Mouse (Mus musculus): ENCODE measurements at regions not wholly inside any gene's neighbourhood (a gene's known extent, or its start where the extent isn't known, plus 50 kb on each side); places are given as distances from the start of the nearest gene placed in this dataset.
A peak's percentile ranks its signal among the peaks of the same experiment; 100 is the strongest.

DNA sequence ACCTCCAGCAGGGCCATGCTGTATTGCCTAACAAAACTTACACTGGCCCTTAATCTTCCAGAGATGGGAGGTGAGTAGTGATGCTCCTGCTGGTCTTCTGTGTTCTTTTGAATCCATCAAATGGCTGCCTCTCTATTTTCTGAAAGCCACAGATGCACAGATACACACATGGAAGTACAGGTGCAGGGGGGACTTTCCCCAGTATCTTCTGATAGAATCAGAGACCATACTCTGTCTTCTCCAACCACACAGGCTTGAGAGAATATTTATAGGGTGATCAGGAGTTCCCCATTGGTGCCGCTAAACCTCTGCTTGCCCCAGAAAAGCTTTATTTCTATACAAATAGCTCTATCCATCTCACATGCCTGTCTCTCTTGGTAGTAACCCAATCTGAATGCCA is 133.5 kb upstream of the Tbl1xr1 start:
- DNase-seq: no peak

DNA sequence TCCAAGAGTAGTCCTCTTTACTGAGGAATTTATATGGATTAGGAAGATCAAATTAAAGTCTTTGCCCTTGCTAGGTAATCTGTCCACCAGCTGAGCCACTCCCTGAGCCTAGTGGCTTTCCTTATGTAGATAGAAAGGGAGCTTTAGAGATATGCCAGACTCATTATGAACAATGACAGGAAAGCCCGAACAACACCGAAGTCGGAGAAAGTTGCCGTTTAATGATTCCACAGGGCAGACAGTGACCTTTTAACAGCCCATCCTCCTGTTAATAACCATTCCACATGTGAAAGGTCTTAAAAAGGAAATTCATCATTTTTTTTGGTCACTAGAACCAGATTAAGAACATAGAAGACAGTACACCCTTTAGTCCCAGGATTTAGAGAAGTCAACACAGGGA is 130.7 kb upstream of the Tbl1xr1 start:
- DNase-seq: no peak

DNA sequence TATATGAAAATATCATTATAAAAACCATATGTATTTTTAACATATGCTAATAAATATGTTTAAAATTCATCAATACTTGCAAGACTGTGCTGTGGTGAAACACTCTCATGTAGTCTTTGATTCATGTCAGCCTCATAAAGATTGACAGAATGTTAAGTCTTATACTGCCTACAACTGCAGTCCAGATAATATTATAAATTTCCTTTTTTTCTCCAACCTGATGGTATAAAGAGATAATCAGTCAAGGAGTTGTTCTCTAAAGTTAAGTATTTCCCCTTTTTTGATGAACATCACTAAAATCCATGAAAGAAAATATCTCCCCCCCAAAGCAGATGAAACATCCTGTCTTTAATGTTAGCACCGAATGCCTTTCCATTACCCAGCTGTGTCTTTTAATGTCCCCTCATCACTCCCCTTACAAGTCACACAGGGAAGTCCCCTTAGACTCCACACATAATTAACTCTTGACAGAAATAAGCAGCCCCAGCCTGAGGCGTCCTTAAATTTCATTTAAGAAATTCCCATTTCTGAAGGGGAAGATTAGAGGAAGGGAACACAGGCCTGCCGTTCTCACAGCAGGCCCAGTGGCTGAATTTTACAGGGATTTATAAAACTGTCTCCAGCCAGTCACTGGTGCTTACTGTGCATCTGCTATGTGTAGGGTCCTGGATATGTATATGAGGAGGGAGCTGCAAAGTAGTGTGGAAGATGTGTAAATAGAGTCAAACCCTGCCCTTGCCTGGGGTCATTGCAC is 129.0 kb upstream of the Tbl1xr1 start:
- DNase-seq: no peak

DNA sequence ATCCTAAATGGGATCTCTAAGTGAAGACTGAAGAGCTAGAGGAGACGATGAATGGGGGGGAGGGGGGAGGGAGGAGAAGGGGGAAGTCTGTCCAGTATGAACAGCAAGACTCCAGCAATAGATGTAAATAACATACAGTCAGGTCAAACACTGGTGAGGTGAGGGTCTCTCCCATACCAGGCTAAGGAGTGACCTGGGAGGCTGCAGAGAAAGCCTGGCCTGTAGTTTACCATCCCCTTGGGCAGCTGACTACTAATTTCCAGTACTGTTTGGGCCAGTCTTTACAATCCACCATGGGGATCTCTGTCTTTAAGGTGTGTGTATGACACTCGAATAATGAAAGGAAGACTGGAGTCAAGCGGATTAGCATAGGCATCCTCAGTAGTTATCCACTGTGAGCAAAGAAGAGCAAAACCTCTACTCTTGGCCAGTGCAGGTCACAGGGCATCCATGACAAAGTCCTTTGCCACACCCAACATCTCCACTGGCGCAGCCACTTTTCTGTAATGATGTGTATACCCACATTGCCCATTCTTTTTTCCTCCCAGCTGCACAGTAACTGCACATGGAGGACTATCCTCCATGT is 128.3 kb upstream of the Tbl1xr1 start:
- DNase-seq: no peak

DNA sequence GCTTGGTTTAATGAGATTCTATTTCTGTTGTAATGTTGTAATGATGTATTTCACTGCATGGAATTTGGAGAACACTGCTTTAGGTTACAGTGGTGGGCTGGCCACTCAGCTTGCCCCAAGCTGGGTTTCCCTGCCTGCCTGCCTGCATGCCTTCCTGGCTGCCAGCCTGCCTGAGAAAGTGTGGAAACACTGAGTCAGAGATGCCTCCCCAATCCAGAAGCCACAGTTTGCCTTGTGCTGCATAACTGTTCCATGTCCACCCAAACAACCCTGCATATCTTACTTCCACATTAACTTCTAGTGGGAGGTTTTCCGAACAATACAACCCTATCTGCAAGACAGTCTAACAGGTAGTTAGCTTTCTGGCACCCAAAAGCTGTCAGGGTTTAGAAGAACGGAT is 127.0 kb upstream of the Tbl1xr1 start:
- no peak for DNase-seq

DNA sequence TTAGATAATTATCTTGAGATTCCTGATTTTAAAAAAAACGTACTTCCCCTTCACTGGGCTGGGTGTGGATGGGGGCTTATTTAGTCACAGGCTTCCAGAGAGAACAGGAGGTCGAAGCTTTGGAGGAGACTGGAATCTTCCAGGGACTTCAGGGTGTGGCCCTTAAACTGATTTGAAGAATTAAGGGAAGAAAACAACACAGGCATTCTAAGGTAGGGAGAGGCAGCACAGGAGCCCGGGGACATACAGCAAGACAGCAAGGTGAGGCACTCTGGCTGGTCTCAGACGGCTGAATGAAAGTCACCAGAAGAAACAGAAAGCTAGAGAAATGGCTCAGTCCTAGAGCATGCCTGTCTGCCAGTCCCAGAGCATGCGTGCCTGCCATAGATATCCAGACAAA is 125.9 kb upstream of the Tbl1xr1 start:
- DNase-seq: no peak

DNA sequence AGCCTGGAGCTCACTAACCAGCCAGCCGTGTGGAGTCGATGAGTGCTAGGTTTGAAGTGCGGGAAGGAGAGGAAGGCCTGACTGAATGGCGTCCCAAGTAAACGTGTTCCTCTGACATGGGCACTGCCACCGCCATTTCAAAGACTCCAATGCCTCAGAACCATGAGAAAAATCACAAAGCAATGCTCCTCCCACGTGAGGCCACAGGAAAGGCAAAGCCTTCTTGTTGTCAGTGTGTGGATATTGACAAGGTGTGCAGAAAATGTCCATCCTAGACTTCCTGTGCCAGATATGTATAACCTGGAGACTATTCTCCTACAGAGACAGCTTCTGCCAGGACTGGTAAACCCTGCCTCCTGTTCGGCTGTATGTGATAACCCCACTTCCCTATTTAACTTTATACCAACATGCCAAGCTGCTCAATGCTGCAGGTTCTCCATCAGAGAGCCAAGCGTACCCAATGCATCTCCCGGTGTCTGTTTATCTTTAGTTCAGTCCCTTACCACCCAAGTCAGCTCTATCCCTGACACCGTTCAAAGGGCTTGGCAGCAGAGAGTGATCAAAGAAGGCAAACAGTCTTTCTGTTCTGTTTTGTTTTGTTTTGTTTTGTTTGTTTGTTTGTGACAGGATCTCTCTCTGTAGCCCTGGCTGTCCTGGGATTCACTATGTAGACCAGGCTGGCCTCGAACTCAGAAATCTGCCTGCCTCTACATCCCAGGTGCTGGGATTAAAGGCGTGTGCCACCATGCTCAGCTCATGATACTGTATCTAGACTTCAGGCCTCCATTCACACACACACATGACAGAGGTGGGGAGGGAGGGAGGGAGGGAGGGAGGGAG is 124.8 kb upstream of the Tbl1xr1 start:
- no peak for DNase-seq

DNA sequence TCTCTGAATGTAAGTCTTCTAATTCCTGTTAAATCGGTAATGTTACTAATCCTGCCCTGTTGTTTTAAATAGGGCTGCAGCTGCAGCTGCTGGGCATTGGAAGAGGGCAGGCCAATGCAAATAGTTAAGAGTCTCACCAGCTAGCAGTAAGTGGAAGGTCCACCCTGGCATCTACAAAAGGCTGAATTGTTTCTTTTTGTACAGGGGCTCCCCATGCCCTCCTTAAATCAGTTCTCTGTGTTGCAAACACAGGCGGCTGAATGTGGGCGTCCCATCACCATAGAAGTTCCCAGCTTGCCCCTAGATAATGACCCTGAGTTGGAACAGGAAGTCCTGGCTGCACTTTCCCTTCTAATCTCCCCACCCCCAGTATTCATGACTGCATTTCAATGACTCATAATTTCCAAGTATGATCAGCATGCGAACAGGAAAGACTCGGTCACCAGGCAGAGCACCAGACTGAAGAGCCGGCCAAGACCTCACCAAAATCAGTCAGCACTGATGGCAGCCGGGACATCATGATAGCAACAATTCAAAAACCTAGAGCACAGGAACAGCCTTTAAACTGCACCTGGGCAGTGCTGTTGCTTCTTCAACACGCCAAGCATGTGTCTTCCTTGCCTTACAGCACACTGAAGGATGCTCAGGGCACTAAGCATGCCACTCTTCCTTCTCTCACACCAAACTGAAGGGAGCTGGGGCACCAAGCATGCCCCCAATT is 123.6 kb upstream of the Tbl1xr1 start:
- peak; percentile 13 for DNase-seq

DNA sequence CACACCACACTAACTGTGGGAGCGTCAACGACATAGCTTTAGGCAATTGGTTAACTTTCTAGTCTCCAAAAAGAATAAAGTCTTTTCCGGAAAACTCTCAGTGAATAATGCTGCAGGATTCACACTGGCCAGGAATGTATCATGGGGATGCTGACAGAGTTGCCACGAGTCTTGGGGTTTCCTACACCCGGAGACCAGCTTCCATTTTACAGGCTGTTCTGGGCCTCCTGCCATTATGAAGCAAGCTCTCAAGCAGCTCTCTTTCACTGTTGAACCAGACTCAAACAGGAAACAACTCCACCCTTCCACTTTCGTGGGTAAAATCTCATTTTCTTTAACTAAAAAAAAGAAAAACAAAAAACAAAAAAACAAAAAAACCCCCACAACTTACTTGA is 123.0 kb upstream of the Tbl1xr1 start:
- no peak for DNase-seq

DNA sequence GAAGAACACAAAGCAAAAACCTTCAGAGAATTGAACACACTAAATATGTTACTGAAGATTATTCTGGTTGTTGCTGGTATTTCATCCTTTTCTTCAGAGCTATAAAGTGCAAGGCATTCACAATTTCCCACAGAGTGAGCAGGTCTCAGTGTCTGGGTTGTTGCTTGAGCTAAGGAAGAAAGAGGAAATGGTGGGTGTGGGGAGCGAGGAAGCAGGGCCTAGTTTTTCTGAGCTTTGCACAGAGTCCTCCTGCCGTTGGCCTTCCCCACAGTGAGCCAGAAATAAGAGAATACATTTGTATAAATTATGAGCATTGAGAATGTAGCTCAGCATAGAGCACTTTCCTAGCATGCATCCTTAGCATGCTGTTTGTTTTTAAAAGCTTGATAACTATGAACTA is 120.8 kb upstream of the Tbl1xr1 start:
- DNase-seq: no peak

DNA sequence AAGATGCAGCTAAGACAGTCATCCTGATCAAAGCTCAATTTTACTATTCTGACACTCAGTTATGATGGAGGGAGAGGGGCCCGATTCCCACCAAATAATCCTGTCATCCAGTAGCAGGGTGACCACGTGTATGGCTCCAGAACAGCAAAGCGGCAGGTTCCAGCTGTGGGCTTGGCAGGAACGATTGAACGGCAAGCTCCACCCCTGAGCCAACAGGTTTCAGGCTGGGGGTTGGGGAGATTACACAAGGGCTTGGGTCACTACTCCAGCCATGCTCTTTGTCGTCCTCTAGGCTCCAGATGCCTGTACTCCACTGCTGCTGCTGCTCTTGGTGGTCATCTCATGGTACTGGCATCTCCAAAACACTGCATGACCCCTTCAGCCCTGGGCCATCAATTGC is 119.3 kb upstream of the Tbl1xr1 start:
- peak; percentile 41 for DNase-seq

DNA sequence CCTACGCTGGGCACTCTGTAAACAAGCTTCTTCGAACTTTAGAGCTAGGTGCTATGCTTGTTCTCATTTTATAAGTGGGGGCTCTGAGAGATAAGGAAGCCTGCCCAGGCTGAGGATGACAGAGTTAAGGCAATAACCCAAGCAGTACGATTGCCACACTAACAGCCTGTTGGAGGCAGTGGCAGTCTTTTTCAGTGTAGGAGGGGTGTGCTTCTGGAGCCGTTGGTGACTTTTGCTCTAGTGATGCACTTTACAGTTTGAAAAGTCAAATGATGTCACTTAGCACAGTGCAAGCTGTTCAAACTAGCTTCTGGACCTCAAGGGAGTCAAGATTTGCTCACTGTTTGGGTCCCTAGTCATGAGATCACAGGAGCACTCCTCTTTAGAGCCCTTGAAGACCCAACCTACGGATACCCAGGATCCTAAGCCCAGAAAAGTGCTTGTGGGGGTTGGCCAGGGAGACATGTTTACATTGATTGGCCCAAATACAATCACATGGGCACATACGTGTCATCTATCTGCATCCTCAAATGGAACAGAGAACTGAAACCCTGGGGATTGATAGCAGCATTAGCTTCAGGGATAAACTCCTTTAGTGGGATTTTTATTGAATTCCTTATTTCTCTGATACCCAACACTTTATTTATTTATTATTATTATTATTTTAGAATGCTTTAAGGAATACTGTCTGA is 117.7 kb upstream of the Tbl1xr1 start:
- no peak for DNase-seq

DNA sequence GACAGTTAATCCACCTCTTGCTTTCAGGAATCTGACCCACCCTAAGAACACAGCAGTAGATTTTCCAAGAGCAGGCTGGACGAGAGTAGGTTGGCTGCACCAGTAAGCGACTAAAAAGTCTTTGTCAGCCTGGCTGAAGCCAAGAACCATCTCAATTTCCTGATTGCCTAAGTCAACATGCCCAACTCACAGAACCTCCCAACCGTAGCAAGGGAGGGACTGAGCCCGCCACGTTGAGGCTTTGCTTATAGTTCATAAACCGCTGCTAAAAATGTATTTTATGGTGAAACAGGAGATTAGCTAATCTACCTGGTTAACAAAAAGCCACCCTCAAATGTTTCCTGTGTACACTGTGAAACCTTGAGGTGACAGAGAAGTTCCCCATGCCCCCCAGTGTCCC is 115.4 kb upstream of the Tbl1xr1 start:
- no peak for DNase-seq

DNA sequence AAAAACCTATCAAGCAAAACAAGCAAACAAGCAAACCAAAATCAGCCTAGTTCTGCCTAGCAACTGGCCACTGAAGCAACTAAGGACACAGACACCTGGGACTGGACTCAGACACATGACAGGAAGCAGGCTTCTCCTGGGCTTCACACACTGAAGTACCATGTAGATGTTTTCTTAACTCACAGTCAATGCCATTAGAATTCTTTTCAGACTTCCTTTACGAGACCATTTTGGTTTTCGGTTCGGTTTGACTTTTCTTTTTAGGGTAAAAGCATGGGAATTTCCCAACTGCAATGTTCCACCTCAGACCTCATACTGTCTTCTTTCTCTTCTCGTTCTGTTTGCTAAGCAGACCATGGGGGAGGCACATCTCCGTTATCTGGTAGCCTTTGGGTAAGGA is 114.7 kb upstream of the Tbl1xr1 start:
- no peak for DNase-seq

DNA sequence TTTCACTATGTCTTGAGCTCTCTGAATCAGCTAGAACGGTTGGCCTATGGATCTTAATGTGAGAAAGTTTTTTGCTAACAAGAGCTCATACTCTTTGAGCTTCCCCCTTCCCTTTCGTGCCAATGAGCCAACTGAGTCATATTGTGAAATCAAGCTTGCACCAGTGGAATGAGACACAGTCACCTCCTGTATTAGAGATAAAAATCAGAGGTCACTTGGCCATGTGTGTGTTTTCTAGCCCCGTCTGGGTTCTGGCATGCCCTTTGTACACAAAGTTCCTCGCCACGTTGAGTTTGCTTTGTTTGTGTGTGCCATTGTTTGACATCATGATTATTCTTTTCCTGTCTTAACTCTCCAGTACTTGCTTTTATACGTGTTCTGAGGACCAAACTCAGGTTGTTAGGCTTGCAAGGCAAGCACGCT is 114.1 kb upstream of the Tbl1xr1 start:
- no peak for DNase-seq

DNA sequence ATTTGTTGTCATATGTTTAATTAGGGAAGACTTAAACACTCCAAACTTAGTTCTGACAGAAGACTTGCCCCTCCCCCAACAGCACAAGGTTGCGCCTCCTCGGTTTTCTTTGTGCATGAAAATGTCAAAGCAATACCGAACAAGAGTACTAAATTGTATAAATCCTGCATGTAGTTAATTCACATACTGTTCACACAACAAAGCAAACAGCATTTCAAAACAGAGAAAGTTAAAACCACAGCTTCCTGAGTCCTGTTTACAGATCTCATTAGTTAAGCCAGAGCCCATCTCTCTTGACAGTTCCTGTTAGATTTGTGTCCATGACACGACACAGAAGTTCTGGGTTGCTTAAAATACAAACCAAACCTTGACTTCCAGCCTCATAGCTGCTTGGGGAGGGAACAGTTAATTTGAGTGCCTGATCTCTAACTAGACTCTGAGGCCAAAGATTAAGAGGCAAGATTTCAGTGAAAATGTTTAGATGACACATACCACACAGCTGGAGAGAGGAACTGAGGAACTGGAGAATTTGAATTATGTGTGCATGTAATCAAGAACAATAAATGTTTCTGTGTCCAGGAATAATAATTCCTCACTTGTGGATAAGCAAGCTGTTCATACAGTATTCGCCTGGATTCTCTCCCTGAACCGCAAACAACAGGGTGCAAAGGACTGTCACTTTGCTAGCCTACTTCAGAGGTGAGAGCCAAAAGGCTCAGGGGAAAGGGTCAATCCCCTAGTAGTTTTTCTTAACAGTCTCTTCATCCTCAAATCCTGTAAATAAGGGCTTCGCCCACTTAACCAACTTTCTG is 113.3 kb upstream of the Tbl1xr1 start:
- DNase-seq: no peak

DNA sequence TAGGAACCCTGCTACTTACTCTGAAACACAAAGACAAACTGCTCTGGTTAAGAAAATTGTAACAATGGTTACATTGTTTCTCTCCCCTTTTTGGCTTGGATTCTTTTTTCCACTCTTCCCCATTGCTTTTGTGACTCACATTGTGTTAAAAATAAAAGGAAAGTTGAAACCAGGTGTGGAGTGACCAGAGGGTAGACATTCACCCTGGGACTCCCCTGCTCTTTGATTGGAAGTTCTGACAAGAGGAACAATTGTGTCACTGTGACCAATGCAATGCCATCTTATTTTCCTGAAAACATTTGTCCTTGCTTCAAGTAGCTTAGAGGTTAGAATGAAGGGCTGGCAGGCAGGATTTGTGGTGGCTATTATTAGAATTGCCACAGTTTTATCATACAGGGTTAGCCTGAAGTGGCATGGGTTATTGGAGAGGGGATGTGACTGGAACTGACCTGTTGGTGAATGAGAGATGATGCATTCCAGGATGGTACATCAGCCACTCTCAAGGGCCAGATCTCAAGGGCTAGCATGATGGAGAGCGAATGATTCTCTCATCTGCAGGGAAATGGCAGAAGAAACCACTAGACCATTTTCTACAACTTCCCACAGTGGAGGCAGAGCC is 112.6 kb upstream of the Tbl1xr1 start:
- DNase-seq: no peak

DNA sequence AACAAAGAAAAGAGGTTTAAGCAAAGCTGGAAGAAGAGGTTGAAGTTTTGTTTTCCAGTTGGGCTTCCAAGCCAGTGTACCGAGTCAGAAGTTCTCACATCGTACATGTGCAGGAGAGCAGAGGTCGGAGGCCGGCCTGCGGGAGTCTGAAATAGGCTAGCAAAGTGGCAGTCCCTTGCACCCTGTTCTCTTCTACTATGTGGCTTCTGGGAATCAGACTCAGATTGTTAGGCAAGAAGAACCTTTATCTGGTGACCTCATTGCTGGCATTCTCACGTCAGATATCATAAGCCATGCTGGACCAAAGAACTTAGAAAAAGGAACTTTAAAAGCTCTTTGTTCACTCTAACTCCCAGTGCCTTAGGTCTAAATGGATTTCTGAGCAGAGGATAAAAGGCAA is 112.0 kb upstream of the Tbl1xr1 start:
- DNase-seq: no peak

DNA sequence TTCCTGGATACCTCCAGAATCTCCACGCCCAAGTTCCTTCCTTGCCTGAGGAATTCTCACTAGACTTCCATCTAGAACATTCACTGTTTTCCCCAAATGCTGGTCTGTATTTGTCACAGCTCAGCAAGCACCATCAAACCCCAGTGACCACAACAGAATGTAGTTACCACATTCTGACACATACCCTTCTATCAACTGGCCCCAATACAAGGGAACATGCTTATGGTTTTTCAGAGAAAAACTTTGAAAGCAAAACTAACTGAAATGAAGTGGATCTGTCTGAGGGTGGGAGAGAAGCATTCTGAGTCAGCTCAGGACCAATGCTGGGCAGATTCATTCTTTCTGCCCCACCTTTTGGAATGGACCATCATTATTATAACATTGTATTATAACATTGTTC is 110.9 kb upstream of the Tbl1xr1 start:
- DNase-seq: no peak

DNA sequence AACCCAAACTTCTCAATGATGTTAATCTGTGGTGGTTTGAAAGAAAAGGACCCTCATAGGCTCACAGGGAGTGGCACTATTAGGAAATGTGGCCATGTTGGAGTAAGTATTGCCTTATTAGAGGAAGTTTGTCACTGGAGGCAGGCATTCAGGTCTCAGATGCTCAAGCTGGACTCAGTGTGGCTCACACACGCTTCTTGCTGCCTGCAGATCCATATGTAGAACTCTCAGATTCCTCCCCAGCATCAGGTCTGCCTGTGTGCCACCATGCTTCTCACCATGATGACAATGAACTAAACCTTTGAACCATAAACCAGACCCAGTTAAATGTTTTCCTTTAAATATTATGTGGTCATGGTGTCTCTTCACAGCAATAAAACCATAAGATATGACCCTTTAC is 104.7 kb upstream of the Tbl1xr1 start:
- no peak for DNase-seq

DNA sequence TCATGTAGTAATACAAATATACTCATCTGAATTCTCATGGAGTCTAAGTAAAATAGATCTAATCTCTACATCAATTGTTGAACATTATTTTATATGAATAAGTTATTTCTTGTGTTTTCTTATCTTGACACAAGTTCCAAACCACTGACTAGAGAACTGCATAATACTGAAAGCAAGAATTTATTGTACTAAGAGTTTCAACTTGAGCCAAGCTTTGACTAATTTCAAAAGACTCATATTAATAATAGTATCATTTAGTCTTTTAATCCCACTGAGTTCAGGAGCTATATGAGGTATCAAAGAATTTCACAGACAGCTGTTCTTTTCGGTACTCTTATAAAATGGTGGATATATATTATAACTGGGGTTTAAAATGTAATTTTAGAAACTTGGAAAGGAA is 103.3 kb upstream of the Tbl1xr1 start:
- no peak for DNase-seq
